Mouse (Mus musculus) stomach, postnatal 0 days (tissue): Measurements from ENCODE around the gene Lpin2. TPM values are rescaled to one million over a fixed set of nuclear protein-coding genes. Genes with fewer than 3 reads are reported as not detected.

ENCODE experiments used
- ATAC-seq: fragments of 200-750 bp; cut with Nextera tagmentation; 2 replicates; pipeline ENCODE4 v1.8.0; 2017; ENCODE audit not compliant: low FRiP score, low TSS enrichment
- DNase-seq: peaks from one replicate; pipeline ENCODE4 v3.0.0-alpha.2; 2016; ENCODE audit warnings: low spot score
- H3K27ac ChIP-seq: fragments of 300-500 bp; sonication (generic); replicated peaks from 2 replicates; pipeline ENCODE4 v1.5.1; 2014; ENCODE audit warnings: mild to moderate bottlenecking, control low read depth
- H3K27me3 ChIP-seq: fragments of 300-500 bp; sonication (generic); 2 replicates; pipeline ENCODE4 v1.6.1; 2014; ENCODE audit warnings: low read length; ENCODE audit not compliant: control insufficient read depth, insufficient read depth
- H3K36me3 ChIP-seq: fragments of 300-500 bp; sonication (generic); 2 replicates; pipeline ENCODE4 v1.6.1; 2014; ENCODE audit warnings: low read length, mixed read lengths; ENCODE audit not compliant: control insufficient read depth, insufficient read depth
- H3K4me1 ChIP-seq: fragments of 300-500 bp; sonication (generic); replicated peaks from 2 replicates; pipeline ENCODE4 v1.6.1; 2014; ENCODE audit warnings: antibody characterized with exemption; ENCODE audit not compliant: control insufficient read depth, insufficient read depth
- H3K4me2 ChIP-seq: fragments of 300-500 bp; sonication (generic); replicated peaks from 2 replicates; pipeline ENCODE4 v1.6.1; 2014; ENCODE audit warnings: low read depth, mild to moderate bottlenecking, control low read depth, moderate library complexity
- H3K4me3 ChIP-seq: fragments of 300-500 bp; sonication (generic); 2 replicates; pipeline ENCODE4 v1.5.1; 2014; ENCODE audit warnings: low read depth, low read length, control low read depth
- H3K9ac ChIP-seq: fragments of 300-500 bp; sonication (generic); 2 replicates; pipeline ENCODE4 v1.6.1; 2014; ENCODE audit warnings: mild to moderate bottlenecking, low read length, control low read depth, mixed read lengths
- H3K9me3 ChIP-seq: fragments of 300-500 bp; sonication (generic); 2 replicates; pipeline ENCODE4 v1.6.1; 2016; ENCODE audit warnings: low read length; ENCODE audit not compliant: control insufficient read depth
- CTCF ChIP-seq: IDR thresholded peaks from 2 replicates; pipeline ENCODE4 v1.5.1; 2016; ENCODE audit warnings: antibody characterized with exemption, low read depth, mild to moderate bottlenecking, moderate library complexity
- EP300 ChIP-seq: optimal IDR thresholded peaks from 2 replicates; pipeline ENCODE3; 2016; ENCODE audit warnings: antibody characterized with exemption
- WGBS: fragments of 180-500 bp; shearing (Covaris S2); extraction: QIAGEN DNeasy Blood & Tissue Kit; methylation state at CpG from one replicate; pipeline ENCODE4 v1.1.7; 2014; 5-methylcytosine and 5-hydroxymethylcytosine counted together
- polyA plus RNA-seq: library from polyadenylated mRNA; unstranded; fragments of >200 nt; fragmentation: Nextera tagmentation; extraction: Ambion mirVana; gene quantifications from 2 replicates; pipeline ENCODE4 v1.2.1, GENCODE M21; 2015

The Lpin2 gene
- polyA plus RNA-seq, 1 experiment from 2014 or later = 22.6 TPM

GRCm38 (mm10) chr17:71207268-71207667, 24.9 kb downstream of the Lpin2 start:
- H3K27me3 ChIP-seq = no peaks in the 10 kb centered on the region
- DNase-seq (no peak), ATAC-seq (no peak)
- no peak overlapping the region for H3K9ac ChIP-seq
- TF ChIP-seq EP300 (no peak), CTCF (no peak)
- H3K4me3 ChIP-seq = no peak overlapping the region
- H3K4me1 ChIP-seq = no peaks in the 10 kb centered on the region
- WGBS = 87% methylated on average over 3 of the region's 3 CpGs
- no peak overlapping the region for H3K4me2 ChIP-seq
- no peaks in the 10 kb centered on the region for H3K36me3 ChIP-seq
- H3K9me3 ChIP-seq = no peaks in the 10 kb centered on the region
- H3K27ac ChIP-seq = no peak overlapping the region

DNA sequence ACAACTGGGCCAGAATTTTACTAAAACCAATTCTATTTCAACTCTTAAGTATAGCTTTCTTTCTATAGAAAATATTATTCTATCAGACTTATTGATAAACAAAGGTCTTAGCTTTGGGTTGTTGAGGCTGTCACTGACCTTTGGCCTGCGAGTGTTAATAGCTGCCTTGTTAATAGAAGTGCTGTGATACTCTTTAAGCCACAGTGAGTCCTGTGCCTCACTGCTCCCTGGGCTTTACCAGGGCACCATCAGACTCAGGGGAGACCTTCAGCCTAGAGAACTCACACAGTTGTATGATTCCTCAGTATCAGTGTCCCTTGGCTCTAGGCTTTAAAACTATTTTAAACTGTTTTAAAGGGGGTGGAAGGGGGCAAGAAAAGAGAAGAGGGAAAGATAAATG, 26.0 kb downstream of the Lpin2 start:
- no peaks in the 10 kb centered on the region for H3K4me1 ChIP-seq
- TF ChIP-seq CTCF (no peak), EP300 (no peak)
- no peaks in the 10 kb centered on the region for H3K27me3 ChIP-seq
- no peak overlapping the region for H3K4me3 ChIP-seq
- H3K27ac ChIP-seq = no peak overlapping the region
- WGBS = 100% methylated on average over 1 of the region's 1 CpGs
- no peaks in the 10 kb centered on the region for H3K9me3 ChIP-seq
- H3K4me2 ChIP-seq = no peak overlapping the region
- DNase-seq = no peak
- no peaks in the 10 kb centered on the region for H3K36me3 ChIP-seq
- ATAC-seq = no peak
- H3K9ac ChIP-seq = no peak overlapping the region

DNA sequence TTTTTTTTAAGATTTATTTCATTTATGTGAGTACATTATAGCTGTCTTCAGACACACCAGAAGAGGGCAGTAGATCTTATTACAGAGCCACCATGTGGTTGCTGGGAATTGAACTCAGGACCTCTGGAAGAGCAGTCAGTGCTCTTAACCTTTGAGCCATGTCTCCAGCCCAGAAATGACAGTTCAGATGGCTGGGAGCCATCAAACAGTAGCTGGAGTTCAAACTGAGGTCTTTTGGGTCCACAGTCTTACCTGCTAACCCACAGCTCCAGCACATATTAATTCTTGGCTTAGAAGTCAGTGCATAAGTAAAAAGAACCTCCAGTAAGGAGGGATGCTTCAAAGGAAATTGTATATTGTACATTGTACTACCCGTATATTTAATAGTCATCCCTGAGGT, 26.6 kb downstream of the Lpin2 start:
- H3K27me3 ChIP-seq = no peaks in the 10 kb centered on the region
- H3K4me3 ChIP-seq = no peak overlapping the region
- no peak for DNase-seq
- 76% methylated on average over 1 of the region's 1 CpGs for WGBS
- TF ChIP-seq EP300 = no peak
- no peak for TF ChIP-seq CTCF
- no peaks in the 10 kb centered on the region for H3K36me3 ChIP-seq
- H3K4me2 ChIP-seq = no peak overlapping the region
- ATAC-seq = no peak
- no peaks in the 10 kb centered on the region for H3K4me1 ChIP-seq
- H3K9me3 ChIP-seq = no peaks in the 10 kb centered on the region
- no peak overlapping the region for H3K9ac ChIP-seq
- H3K27ac ChIP-seq = no peak overlapping the region

DNA sequence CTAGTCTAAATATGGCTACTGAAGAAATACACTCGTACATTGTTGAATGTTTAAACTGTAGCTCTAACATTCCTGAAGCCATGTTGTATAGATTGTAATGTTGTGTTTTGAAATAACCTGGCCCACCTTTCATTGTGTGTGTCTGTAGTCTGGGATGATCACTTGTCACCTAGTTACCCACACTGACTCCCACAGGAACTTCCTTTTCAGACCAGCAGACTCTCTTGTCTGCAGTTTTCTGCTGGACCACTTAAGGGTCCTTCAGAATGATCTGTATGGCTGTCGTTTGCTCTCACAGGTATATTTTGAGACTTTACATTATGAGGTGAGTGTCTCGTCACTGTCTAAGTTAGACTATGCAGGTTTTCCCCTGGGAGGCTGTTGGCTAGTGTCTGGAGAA, 27.6 kb downstream of the Lpin2 start:
- no peaks in the 10 kb centered on the region for H3K4me1 ChIP-seq
- 74% methylated on average over 3 of the region's 3 CpGs for WGBS
- no peaks in the 10 kb centered on the region for H3K36me3 ChIP-seq
- H3K9ac ChIP-seq = no peak overlapping the region
- no peaks in the 10 kb centered on the region for H3K27me3 ChIP-seq
- H3K9me3 ChIP-seq = no peaks in the 10 kb centered on the region
- no peak overlapping the region for H3K4me3 ChIP-seq
- DNase-seq (no peak), ATAC-seq (no peak)
- no peak overlapping the region for H3K4me2 ChIP-seq
- no peak overlapping the region for H3K27ac ChIP-seq
- no peak for TF ChIP-seq EP300
- no peak for TF ChIP-seq CTCF

DNA sequence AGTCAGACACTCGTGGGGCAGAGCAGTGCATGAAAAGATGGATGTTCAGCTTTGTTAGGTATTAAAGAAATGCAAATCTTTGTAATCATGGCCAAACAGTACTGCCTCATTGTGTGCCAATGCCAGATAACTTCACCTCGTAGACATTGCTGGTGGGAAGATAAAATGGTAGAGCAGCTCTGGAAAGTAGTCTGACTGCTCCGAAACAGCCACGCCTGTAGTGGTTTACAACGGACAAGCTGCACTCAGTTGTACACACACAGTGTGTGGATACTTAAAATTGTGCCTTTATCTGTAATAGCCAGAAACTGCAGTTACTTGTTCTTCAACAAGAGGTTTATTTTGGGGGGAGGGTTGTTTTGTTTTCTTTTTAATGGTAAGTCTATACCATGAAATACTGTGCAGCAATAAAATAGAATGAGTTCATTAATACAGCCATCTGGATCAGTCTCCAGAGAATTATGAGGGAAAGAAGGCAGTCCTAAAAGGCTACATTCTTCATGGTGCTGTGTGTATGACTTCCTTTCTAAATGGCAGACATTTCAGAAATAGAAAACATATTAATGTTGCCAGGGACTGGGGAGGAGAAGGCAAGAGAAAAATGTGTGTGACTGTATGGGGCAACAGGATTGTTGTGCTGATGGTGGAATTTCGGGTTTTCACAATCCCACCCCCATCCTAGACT, 29.7 kb downstream of the Lpin2 start:
- no peaks in the 10 kb centered on the region for H3K9me3 ChIP-seq
- DNase-seq (no peak), ATAC-seq (no peak)
- no peak overlapping the region for H3K4me3 ChIP-seq
- TF ChIP-seq EP300 (no peak), CTCF (no peak)
- no peak overlapping the region for H3K9ac ChIP-seq
- no peak overlapping the region for H3K27ac ChIP-seq
- 48% methylated on average over 6 of the region's 6 CpGs for WGBS
- H3K4me2 ChIP-seq = no peak overlapping the region
- H3K4me1 ChIP-seq = no peaks in the 10 kb centered on the region
- no peaks in the 10 kb centered on the region for H3K27me3 ChIP-seq
- no peaks in the 10 kb centered on the region; the same call in 1 of the 2 replicates for H3K36me3 ChIP-seq

- no peaks in the 10 kb centered on the region for H3K9me3 ChIP-seq
- ATAC-seq (no peak), DNase-seq (no peak)
- H3K4me2 ChIP-seq = no peak overlapping the region
- no peaks in the 10 kb centered on the region; the same call in 1 of the 2 replicates for H3K36me3 ChIP-seq
- H3K9ac ChIP-seq = no peak overlapping the region
- H3K4me1 ChIP-seq = no peaks in the 10 kb centered on the region
- no peak overlapping the region for H3K27ac ChIP-seq
- TF ChIP-seq EP300 = no peak
- TF ChIP-seq CTCF = no peak
- H3K27me3 ChIP-seq = no peaks in the 10 kb centered on the region
- no peak overlapping the region for H3K4me3 ChIP-seq
- 56% methylated on average over 1 of the region's 1 CpGs for WGBS
Measured at GRCm38 (mm10) chr17:71213666-71214065, 31.3 kb downstream of the Lpin2 start.
